Mouse (Mus musculus) bone marrow, adult 2 months (tissue): Measurements from ENCODE around the gene Gm1043.

Source experiments
- CTCF ChIP-seq: fragments of 200-500 bp; IDR thresholded peaks from 2 replicates; pipeline ENCODE4 v1.5.1; 2011; ENCODE audit warnings: low read length, control low read depth; ENCODE audit not compliant: control insufficient read depth, insufficient read depth
- POLR2A ChIP-seq: fragments of 200-500 bp; IDR thresholded peaks from 2 replicates; pipeline ENCODE4 v1.6.1; 2011; ENCODE audit warnings: low read depth, mild to moderate bottlenecking, control low read depth, low read length, borderline replicate concordance; ENCODE audit not compliant: control insufficient read depth

DNA sequence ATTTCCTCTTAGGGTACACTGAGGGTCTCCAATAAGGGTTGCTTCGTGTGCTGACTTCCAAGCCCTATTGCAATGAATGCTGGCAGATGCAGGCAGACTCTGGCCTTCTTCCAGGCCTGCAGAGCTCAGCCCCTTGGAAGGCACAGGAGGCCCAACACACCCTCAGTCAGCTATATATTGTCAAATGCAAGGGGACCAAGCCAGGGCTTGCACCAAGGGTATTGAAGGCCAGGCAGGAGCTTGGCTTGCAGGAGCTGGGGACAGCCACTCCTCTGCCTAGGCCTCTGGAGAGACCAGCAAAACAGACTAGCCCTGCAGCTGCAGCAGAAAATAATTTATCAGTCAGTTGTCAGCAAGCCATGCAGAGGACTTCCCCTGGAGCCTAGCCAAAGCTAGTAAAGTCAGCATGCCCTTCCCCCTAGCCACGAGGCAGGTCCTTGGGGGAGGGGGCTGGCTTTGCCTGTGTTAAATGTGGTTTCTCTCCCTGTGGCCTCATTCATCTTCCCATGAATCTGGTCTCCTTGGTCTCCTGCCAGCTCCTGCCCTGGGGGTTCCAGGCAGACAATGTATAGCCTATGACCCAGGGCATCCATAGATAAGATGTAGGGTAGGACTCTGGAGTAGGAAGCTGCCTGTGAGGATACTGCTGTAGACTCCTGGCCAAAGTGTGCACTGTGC, 113.0 kb downstream of the Gm1043 start:
- TF ChIP-seq CTCF (no peak), POLR2A (no peak)
